Comparison of ENCODE assay signal across 8 mouse cellular contexts in the genomic region with DNA sequence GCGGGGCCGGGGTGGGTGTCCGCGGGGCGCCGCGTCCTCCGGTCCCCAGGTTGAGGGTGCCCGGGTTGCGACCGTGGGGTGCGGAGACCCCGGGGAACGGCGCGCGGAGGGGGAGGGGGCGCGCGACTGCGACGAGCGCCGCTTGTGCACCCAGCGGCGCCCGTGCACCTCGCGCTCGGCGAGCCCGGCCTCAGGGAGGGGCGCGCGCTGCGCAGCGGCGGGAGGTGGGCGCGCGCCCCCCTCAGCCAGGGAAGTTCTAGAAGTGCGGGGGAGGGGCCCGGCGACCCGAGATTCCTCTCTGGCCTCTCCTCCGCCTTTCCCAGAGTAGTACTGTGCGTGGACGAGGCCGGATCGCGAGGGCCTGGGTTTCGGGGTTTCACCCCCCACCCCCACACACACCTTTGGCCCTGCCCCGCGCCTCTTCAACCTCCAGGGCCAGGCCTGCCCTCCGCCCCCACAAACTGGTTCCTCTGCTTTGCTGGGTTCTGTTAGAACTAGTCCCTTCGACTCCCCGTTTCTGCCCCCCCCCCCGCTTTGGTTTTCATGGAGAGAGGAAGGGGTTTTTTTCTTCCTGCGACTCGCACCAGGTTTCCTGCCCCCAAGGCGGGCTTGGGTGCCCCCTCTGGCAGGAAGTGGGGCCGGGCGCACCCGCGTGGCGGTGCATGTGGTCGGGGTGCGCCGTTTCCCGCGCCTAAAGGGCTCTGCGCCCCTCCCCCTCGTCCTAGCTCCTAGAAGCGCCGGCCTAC. TPM values are rescaled to one million over a fixed set of nuclear protein-coding genes. Genes with fewer than 3 reads are reported as not detected.
DNase-seq lines count a peak whose midpoint lies in the region; ATAC-seq and TF ChIP-seq lines count a peak whose summit lies in the region.

No protein-coding gene starts in this region.

- peaks cover 13% of the 10 kb centered on the region for H3K27me3 ChIP-seq in CH12.LX (replicated peaks)
- no peaks in the 10 kb centered on the region for H3K27me3 ChIP-seq in embryonic facial prominence, embryonic 11.5 days (ENCODE audit: control insufficient read depth, insufficient read depth, low read length)
- no peaks in the 10 kb centered on the region; the same call in 1 of the 2 replicates for H3K27me3 ChIP-seq in lung, embryonic 16.5 days (ENCODE audit: control insufficient read depth, insufficient read depth, low read depth, low read length)

- in situ Hi-C loops in CH12.LX (cut with MboI; ENCODE audit: low pct_ligation_motif_present, low pct_unique_long_range_greater_than_20kb, low sequenced_read_pairs): no loop called here

- peak overlapping the region; percentile 53 for H3K4me2 ChIP-seq in CH12.LX (ENCODE audit: insufficient read depth, low read depth, poor library complexity, severe bottlenecking)
- peak overlapping the region; percentile 86 for H3K4me2 ChIP-seq in embryonic facial prominence, embryonic 11.5 days (ENCODE audit: low read depth, low read length)
- peak overlapping the region; percentile 85 for H3K4me2 ChIP-seq in lung, embryonic 16.5 days (ENCODE audit: low read depth, low read length)

- no peak for TF ChIP-seq RAD21 in CH12.LX (IDR thresholded peaks at IDR 0.05; ENCODE audit: low read depth, low read length)

- DNase-seq in gastrocnemius, postnatal 10 days: peak; percentile 48
- DNase-seq in gastrocnemius, adult 18-20 months (ENCODE audit: low spot score): no peak
- peak; percentile 85 for DNase-seq in CH12.LX (ENCODE audit: extremely low read depth)
- peak; percentile 85 for DNase-seq in embryonic facial prominence, embryonic 11.5 days (ENCODE audit: low spot score)
- DNase-seq in induced T-regulatory cell, adult 2 months (ENCODE audit: low read depth): peak; percentile 90
- DNase-seq in retina, embryonic 14.5 days (ENCODE audit: low spot score): peak; percentile 80
- DNase-seq in frontal cortex, postnatal 14 days (ENCODE audit: low spot score in 2 of 2): no peak

- H3K79me2 ChIP-seq in CH12.LX (replicated peaks; ENCODE audit: control insufficient read depth, extremely low read depth, insufficient read depth, poor library complexity, severe bottlenecking): peaks cover 51% of the 10 kb centered on the region

- ATAC-seq in embryonic facial prominence, embryonic 11.5 days (replicated peaks; ENCODE audit: insufficient number of reproducible peaks, low FRiP score, low TSS enrichment, low read depth): peak; percentile 3; the same call in 1 of the 2 replicates
- ATAC-seq in lung, embryonic 16.5 days (ENCODE audit: low read depth): peak; percentile 10; the same call in 1 of the 2 replicates

- peaks cover 21 to 46% of the 10 kb centered on the region in 2 experiments for H3K4me1 ChIP-seq in CH12.LX (ENCODE audit: control insufficient read depth in 1 of 2, insufficient read depth in 2 of 2)
- peaks cover 6% of the 10 kb centered on the region; the same call in 1 of the 2 replicates for H3K4me1 ChIP-seq in embryonic facial prominence, embryonic 11.5 days (ENCODE audit: control insufficient read depth, insufficient read depth, low read length)
- peaks cover 30% of the 10 kb centered on the region for H3K4me1 ChIP-seq in lung, embryonic 16.5 days (replicated peaks; ENCODE audit: control insufficient read depth, insufficient read depth, low read length)

- peaks cover 8 to 22% of the 10 kb centered on the region in 2 experiments for H3K36me3 ChIP-seq in CH12.LX (replicated peaks in 1 of 2; ENCODE audit: control insufficient read depth in 1 of 2, insufficient read depth in 1 of 2, low read length in 1 of 2)
- no peaks in the 10 kb centered on the region for H3K36me3 ChIP-seq in embryonic facial prominence, embryonic 11.5 days (replicated peaks; ENCODE audit: control insufficient read depth, insufficient read depth, low read depth, low read length)
- 0 out of 2 replicates have a peak, but pooled peaks cover 3% of the 10 kb centered on the region for H3K36me3 ChIP-seq in lung, embryonic 16.5 days (ENCODE audit: control insufficient read depth, insufficient read depth, low read length)

- peak; percentile 42; the same call in 1 of the 2 replicates for TF ChIP-seq POLR2A in CH12.LX (IDR thresholded peaks at IDR 0.05; ENCODE audit: low read depth, low read length)

- peak overlapping the region; percentile 94 for H3K27ac ChIP-seq in CH12.LX (ENCODE audit: insufficient read depth, low read depth)
- peak overlapping the region; percentile 99 for H3K27ac ChIP-seq in embryonic facial prominence, embryonic 11.5 days (replicated peaks; ENCODE audit: low read depth, low read length)
- peak overlapping the region; percentile 98 for H3K27ac ChIP-seq in lung, embryonic 16.5 days (ENCODE audit: low read length)

- no peak for TF ChIP-seq EP300 in CH12.LX (IDR thresholded peaks at IDR 0.05; ENCODE audit: low read length)

- TF ChIP-seq CTCF in CH12.LX (conservative IDR thresholded peaks at IDR 0.05 in 1 of 2, IDR thresholded peaks at IDR 0.05 in 1 of 2; ENCODE audit: low read depth in 2 of 2, low read length in 2 of 2): peak in 1 of 2 experiments; percentile 36; a peak in 2 of 4 replicates

- dilution Hi-C loops in CH12.LX (cut with MboI; ENCODE audit: extremely low pct_ligation_motif_present, extremely low pct_unique_long_range_greater_than_20kb, low sequenced_read_pairs): no loop called here

- peak overlapping the region; percentile 99 for H3K9ac ChIP-seq in CH12.LX (ENCODE audit: insufficient read depth, low read depth)
- peak overlapping the region; percentile 96 for H3K9ac ChIP-seq in embryonic facial prominence, embryonic 11.5 days (replicated peaks; ENCODE audit: low read length)
- H3K9ac ChIP-seq in lung, embryonic 16.5 days (ENCODE audit: low read length): peak overlapping the region; percentile 88

- H3K4me3 ChIP-seq in CH12.LX (replicated peaks in 1 of 3; ENCODE audit: low read depth in 2 of 3, low read length in 2 of 3, poor library complexity in 1 of 3): peak overlapping the region; percentile 65 to 89 (median 78)
- peak overlapping the region; percentile 75 for H3K4me3 ChIP-seq in embryonic facial prominence, embryonic 11.5 days (ENCODE audit: low read depth, low read length)
- H3K4me3 ChIP-seq in lung, embryonic 16.5 days (ENCODE audit: low read length): peak overlapping the region; percentile 83

- WGBS in embryonic facial prominence, embryonic 11.5 days: under 1% methylated on average over 37 of the region's 75 CpGs
- WGBS in lung, embryonic 16.5 days: under 1% methylated on average over 52 of the region's 75 CpGs

- peaks cover 8% of the 10 kb centered on the region for H3K9me3 ChIP-seq in CH12.LX (replicated peaks; ENCODE audit: low read length)
- H3K9me3 ChIP-seq in embryonic facial prominence, embryonic 11.5 days (replicated peaks; ENCODE audit: control insufficient read depth, low read length): no peaks in the 10 kb centered on the region
- no peaks in the 10 kb centered on the region for H3K9me3 ChIP-seq in lung, embryonic 16.5 days (ENCODE audit: control insufficient read depth, low read length)

TF ChIP-seq in CH12.LX, 34 proteins besides CTCF, POLR2A, EP300 and RAD21 (continues in another document):
- no peak for TF ChIP-seq MEF2A (IDR thresholded peaks at IDR 0.05; ENCODE audit: borderline replicate concordance, low read depth, low read length)
- TF ChIP-seq CHD1 (IDR thresholded peaks at IDR 0.05; ENCODE audit: low read depth, low read length): no peak
- no peak for TF ChIP-seq ZNF384 (IDR thresholded peaks at IDR 0.05; ENCODE audit: low read depth, low read length)
- TF ChIP-seq PAX5 (IDR thresholded peaks at IDR 0.05; ENCODE audit: low read length): no peak
- TF ChIP-seq E2F4 (IDR thresholded peaks at IDR 0.05; ENCODE audit: insufficient replicate concordance, low read depth, low read length): no peak; the same call in 1 of the 2 replicates
- TF ChIP-seq SMC3 (IDR thresholded peaks at IDR 0.05; ENCODE audit: low read depth, low read length): no peak
- no peak for TF ChIP-seq ZKSCAN1 (IDR thresholded peaks at IDR 0.05; ENCODE audit: borderline replicate concordance, low read depth, low read length)
- TF ChIP-seq SIN3A (IDR thresholded peaks at IDR 0.05; ENCODE audit: low read length): no peak; the same call in 1 of the 2 replicates
- no peak for TF ChIP-seq MAFK (IDR thresholded peaks at IDR 0.05; ENCODE audit: insufficient replicate concordance, low read length)
- TF ChIP-seq MAZ (IDR thresholded peaks at IDR 0.05; ENCODE audit: low read depth, low read length): 0 out of 2 replicates have a peak, but pooled peaks have one; percentile 47
- peak; percentile 93 for TF ChIP-seq MXI1 (IDR thresholded peaks at IDR 0.05; ENCODE audit: low read depth, low read length)
- TF ChIP-seq MAX (IDR thresholded peaks at IDR 0.05; ENCODE audit: low read length): peak; percentile 97
- TF ChIP-seq UBTF (IDR thresholded peaks at IDR 0.05; ENCODE audit: low read depth, low read length): peak; percentile 56; the same call in 1 of the 2 replicates
- TF ChIP-seq ETS1 (conservative IDR thresholded peaks at IDR 0.05; ENCODE audit: low read depth, low read length): no peak

RNA-seq across cellular contexts. Expression of a gene that starts 1.1 kb away (rescaled TPM):
- 10 to 100 TPM; 24.9 to 27.0 TPM for total RNA-seq in gastrocnemius, postnatal 10 days (2021)
- 10 to 100 TPM; 31.9 to 32.7 TPM for total RNA-seq in gastrocnemius, adult 18-20 months (2021)
- total RNA-seq in CH12.LX (2012; rRNA removed) (88.7 and 117 TPM in 2 replicates), CH12.LX (2014; rRNA removed) (42.8 and 43.8 TPM in 2 replicates)
- polyA plus RNA-seq in CH12.LX (2012; ENCODE audit: insufficient read length, low read depth): 83.7 and 125 TPM in 2 replicates
- polyA plus RNA-seq in embryonic facial prominence, embryonic 11.5 days (2014; fragmentation: Nextera tagmentation; extraction: Ambion mirVana): 415 and 428 TPM in 2 replicates
- polyA plus RNA-seq in lung, embryonic 16.5 days (2015; fragmentation: Nextera tagmentation; extraction: Ambion mirVana): 195 and 215 TPM in 2 replicates

RNA-seq across cellular contexts. Expression of a gene that starts 8.2 kb away (rescaled TPM):
- 1 to 10 TPM; 3.5 to 4.7 TPM for total RNA-seq in gastrocnemius, postnatal 10 days (2021)
- total RNA-seq in gastrocnemius, adult 18-20 months (2021): 1 to 10 TPM; 2.8 to 4.0 TPM
- total RNA-seq in CH12.LX (2012; rRNA removed): 23.2 and 30.2 TPM in 2 replicates
- 14.0 and 14.6 TPM in 2 replicates for total RNA-seq in CH12.LX (2014; rRNA removed)
- polyA plus RNA-seq in CH12.LX (2012; ENCODE audit: insufficient read length, low read depth): 34.5 and 43.6 TPM in 2 replicates
- 13.3 and 16.7 TPM in 2 replicates for polyA plus RNA-seq in embryonic facial prominence, embryonic 11.5 days (2014; fragmentation: Nextera tagmentation; extraction: Ambion mirVana)
- polyA plus RNA-seq in lung, embryonic 16.5 days (2015; fragmentation: Nextera tagmentation; extraction: Ambion mirVana): 17.6 and 19.1 TPM in 2 replicates

RNA-seq across cellular contexts. Expression of a gene that starts 36.2 kb away (rescaled TPM):
- under 1 TPM; 0.16 to 0.32 TPM for total RNA-seq in gastrocnemius, postnatal 10 days (2021)
- under 1 TPM in 1 of 2 experiments, not detected in 1; 0.07 TPM for total RNA-seq in gastrocnemius, adult 18-20 months (2021)
- not detected in 2 replicates for total RNA-seq in CH12.LX (2012; rRNA removed)
- total RNA-seq in CH12.LX (2014; rRNA removed): not detected in 2 replicates
- polyA plus RNA-seq in CH12.LX (2012; ENCODE audit: insufficient read length, low read depth): not detected in 2 replicates
- 0.49 and 0.88 TPM in 2 replicates for polyA plus RNA-seq in embryonic facial prominence, embryonic 11.5 days (2014; fragmentation: Nextera tagmentation; extraction: Ambion mirVana)
- 0.13 and 0.24 TPM in 2 replicates for polyA plus RNA-seq in lung, embryonic 16.5 days (2015; fragmentation: Nextera tagmentation; extraction: Ambion mirVana)

Comparison
In these comparisons a context has a peak if more than half of its experiments do, and no peak if none do; other contexts are left out.
1. DNase-seq: peak in gastrocnemius, postnatal 10 days (single experiment), CH12.LX (single experiment), embryonic facial prominence, embryonic 11.5 days (single experiment), induced T-regulatory cell, adult 2 months (single experiment) and retina, embryonic 14.5 days (single experiment); none in gastrocnemius, adult 18-20 months (single experiment) and frontal cortex, postnatal 14 days (0 of 2).
2. Peak in every context shown above with its lines, with median percentiles within 50 percentile points of each other: H3K27ac ChIP-seq, H3K4me2 ChIP-seq, H3K4me3 ChIP-seq and H3K9ac ChIP-seq.